Mouse (Mus musculus) Muller cell, postnatal 12 days (primary cell): ENCODE results near the gene Kif17.
A peak's percentile ranks its signal among the peaks of the same experiment; 100 is the strongest.

Source experiments
- DNase-seq: peaks from one replicate; pipeline ENCODE4 v3.0.0-alpha.2; 2015; ENCODE audit errors: inconsistent ontology term

Kif17 gene

GRCm38 (mm10) chr4:138259482-138259881, 9.2 kb downstream of the Kif17 start:
- no peak for DNase-seq

GRCm38 (mm10) chr4:138261843-138262681, 11.8 kb downstream of the Kif17 start:
- peak; percentile 85 for DNase-seq

- no peak for DNase-seq
These were observed 17.6 kb downstream of the Kif17 start for GRCm38 (mm10) chr4:138267869-138268268.

- DNase-seq, result no peak
These were observed 22.1 kb downstream of the Kif17 start for GRCm38 (mm10) chr4:138272011-138272997.

GRCm38 (mm10) chr4:138278346-138278745, 28.1 kb downstream of the Kif17 start:
- no peak for DNase-seq

GRCm38 (mm10) chr4:138282834-138283233, 32.6 kb downstream of the Kif17 start:
- peak; percentile 62 for DNase-seq

GRCm38 (mm10) chr4:138286411-138286810, 36.2 kb downstream of the Kif17 start:
- DNase-seq, result no peak

- DNase-seq, result no peak
These were observed 38.5 kb downstream of the Kif17 start for GRCm38 (mm10) chr4:138288691-138289090.

GRCm38 (mm10) chr4:138292028-138292427, 41.8 kb downstream of the Kif17 start:
- no peak for DNase-seq

GRCm38 (mm10) chr4:138293261-138293948, 43.2 kb downstream of the Kif17 start:
- DNase-seq, result no peak

- no peak for DNase-seq
These were observed 43.8 kb downstream of the Kif17 start for GRCm38 (mm10) chr4:138293949-138294550.

- DNase-seq, result no peak
These were observed 51.1 kb downstream of the Kif17 start for GRCm38 (mm10) chr4:138301271-138301780.

GRCm38 (mm10) chr4:138303011-138303410, 52.8 kb downstream of the Kif17 start:
- no peak for DNase-seq

GRCm38 (mm10) chr4:138303742-138304141, 53.5 kb downstream of the Kif17 start:
- no peak for DNase-seq

GRCm38 (mm10) chr4:138304340-138305104, 54.3 kb downstream of the Kif17 start, which contains the start of gene Ddost:
Gene Ddost (plus strand): TSS chr4:138304730.
- DNase-seq, result peak; percentile 100

- DNase-seq, result no peak
These were observed 56.8 kb downstream of the Kif17 start for GRCm38 (mm10) chr4:138307025-138307424.

- no peak for DNase-seq
These were observed 57.5 kb downstream of the Kif17 start for GRCm38 (mm10) chr4:138307739-138308138.

- no peak for DNase-seq
These were observed 60.2 kb downstream of the Kif17 start for GRCm38 (mm10) chr4:138310311-138310910.

- DNase-seq, result no peak
These were observed 61.4 kb downstream of the Kif17 start for GRCm38 (mm10) chr4:138311595-138311994.

GRCm38 (mm10) chr4:138312105-138312504, 61.9 kb downstream of the Kif17 start:
- no peak for DNase-seq
